Mouse (Mus musculus): ENCODE data around the gene Dclk1. TPM values are rescaled to one million over a fixed set of nuclear protein-coding genes. Genes with fewer than 3 reads are reported as not detected.

Gene Dclk1
- total RNA-seq, 2 experiments from 2014 or later = 785 to 850 TPM

GRCm38 (mm10) chr3:55535591-55536200 lies 293.5 kb downstream of the Dclk1 start:
- DNase-seq (ENCODE audit: low spot score in 2 of 2) = no peak

- no peak for DNase-seq (ENCODE audit: low spot score in 2 of 2)
Measured at GRCm38 (mm10) chr3:55536901-55537300, 294.7 kb downstream of the Dclk1 start.

GRCm38 (mm10) chr3:55537714-55538113 lies 295.6 kb downstream of the Dclk1 start:
- DNase-seq (ENCODE audit: low spot score in 2 of 2) = no peak

DNA sequence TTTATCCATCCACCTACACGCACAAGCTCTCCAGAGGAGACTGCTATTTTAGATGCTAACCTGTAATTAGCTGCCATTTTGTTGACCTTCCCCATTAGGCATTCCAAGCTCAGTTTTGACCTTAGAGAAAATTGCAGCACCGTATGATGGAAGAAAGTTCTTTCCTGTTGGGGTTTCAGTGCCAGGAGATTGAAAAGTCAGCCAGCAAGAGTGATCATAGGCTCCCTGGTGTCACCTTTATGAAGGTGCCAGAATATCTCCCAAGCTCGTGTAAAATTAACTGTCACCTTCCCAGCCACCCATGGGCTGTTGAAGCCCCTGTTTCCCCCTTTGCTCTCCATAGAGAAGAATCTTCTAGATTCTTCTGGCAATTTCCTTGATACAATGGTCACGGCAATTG lies 297.2 kb downstream of the Dclk1 start:
- no peak for DNase-seq (ENCODE audit: low spot score in 2 of 2)

- DNase-seq (ENCODE audit: low spot score in 2 of 2) = no peak
Measured at GRCm38 (mm10) chr3:55539811-55540293, 297.7 kb downstream of the Dclk1 start.

DNA sequence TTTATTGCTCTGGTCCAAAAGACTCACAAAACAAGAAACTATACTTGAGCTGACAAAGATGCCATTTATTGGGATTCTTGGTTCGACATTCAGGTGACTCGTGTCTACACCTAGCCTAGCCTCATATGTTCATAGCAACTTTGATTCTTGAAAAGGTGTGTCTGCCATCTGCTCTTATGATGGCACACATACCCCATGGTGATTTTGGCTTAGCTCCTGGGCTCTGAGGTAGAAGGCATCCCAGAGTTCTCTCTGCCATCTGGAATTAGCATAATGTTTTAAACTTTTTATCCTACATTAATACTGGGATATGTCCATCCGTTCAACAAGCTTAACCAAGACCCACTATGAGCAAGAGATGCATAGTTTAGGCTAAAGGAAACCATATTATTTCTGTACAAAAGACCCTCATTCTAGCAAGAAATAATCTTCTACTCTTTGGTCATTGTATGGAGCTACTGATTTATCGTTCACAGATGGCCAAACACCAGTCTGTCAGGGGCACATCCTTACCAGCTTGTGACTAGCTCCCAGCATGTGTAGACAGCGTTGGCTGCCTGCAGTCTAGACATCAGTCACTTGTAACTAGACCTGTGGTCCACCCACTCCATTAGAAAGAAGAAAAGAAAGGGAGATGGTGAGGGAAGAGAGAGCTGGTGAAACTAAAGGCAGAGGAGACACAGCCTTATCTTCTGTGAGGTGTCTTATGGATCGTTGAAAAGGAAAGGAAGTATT lies 298.4 kb downstream of the Dclk1 start:
- no peak for DNase-seq (ENCODE audit: low spot score in 2 of 2)

- no peak for DNase-seq (ENCODE audit: low spot score in 2 of 2)
Measured at GRCm38 (mm10) chr3:55541799-55542198, 299.6 kb downstream of the Dclk1 start.

- DNase-seq (ENCODE audit: low spot score in 2 of 2) = peak; percentile 61 to 77
Measured at GRCm38 (mm10) chr3:55542310-55542709, 300.1 kb downstream of the Dclk1 start.

DNA sequence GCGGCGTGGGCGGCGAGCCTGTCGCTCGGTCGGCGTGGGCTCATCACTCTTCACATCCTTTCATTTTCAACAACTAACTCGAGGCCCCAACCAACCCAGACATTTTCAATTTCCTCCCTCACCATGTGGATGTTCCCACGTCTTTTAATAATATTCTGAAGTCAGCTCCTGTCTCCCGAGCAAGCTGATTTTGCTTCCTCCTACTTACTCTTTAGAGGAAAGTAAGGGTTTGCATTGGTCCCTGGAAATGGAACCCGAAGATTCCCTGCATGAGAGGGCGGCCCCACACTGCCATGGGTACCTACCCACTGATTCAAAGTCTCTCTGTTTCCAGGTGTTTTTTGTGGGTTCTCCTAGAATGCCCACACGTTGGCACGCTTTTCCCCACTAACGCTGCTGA lies 300.8 kb downstream of the Dclk1 start:
- DNase-seq (ENCODE audit: low spot score in 2 of 2) = no peak

GRCm38 (mm10) chr3:55543929-55544684 lies 301.9 kb downstream of the Dclk1 start:
- DNase-seq (ENCODE audit: low spot score in 2 of 2) = no peak

GRCm38 (mm10) chr3:55545296-55545695 lies 303.1 kb downstream of the Dclk1 start:
- no peak for DNase-seq (ENCODE audit: low spot score in 2 of 2)

DNA sequence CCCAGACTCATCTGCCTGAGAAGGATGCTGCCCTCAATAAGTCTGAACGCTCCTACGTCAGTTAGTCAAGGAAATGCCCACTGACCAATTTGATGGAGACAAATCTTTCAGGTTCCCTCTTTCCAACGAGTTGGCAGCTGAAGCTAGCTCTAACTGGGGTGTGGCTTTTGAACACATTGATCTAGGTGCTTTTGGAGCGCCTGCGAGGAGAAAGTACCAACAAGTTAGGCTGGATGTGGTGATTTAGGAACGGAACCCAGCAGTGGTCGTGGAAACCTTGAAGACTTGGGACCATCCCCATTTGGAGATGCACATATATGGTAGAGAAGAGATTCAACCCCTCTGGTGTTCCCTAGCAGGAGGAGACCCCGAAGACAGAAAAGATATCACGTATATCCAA lies 303.8 kb downstream of the Dclk1 start:
- DNase-seq (ENCODE audit: low spot score in 2 of 2) = no peak

GRCm38 (mm10) chr3:55547106-55547505 lies 304.9 kb downstream of the Dclk1 start:
- DNase-seq (ENCODE audit: low spot score in 2 of 2) = no peak

DNA sequence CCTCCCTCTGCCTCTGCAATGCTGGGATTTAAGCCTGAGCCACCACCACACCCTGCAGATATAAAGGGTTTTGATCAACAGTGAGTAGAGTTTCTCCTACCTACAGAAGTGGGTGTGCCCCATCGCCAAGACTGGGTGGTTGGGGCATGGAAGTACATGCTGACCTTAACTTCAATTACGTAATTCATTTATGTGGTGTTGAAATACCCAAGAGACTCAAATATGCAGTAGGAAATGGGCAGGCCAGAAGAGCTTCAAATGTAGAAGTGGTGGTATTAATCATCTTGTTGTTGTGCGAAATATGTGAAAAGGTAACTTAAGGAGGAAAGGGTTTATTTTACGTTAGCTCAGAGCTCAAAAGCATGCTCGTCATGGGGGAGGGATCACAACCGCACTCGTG lies 307.2 kb downstream of the Dclk1 start:
- DNase-seq (ENCODE audit: low spot score in 2 of 2) = no peak

DNA sequence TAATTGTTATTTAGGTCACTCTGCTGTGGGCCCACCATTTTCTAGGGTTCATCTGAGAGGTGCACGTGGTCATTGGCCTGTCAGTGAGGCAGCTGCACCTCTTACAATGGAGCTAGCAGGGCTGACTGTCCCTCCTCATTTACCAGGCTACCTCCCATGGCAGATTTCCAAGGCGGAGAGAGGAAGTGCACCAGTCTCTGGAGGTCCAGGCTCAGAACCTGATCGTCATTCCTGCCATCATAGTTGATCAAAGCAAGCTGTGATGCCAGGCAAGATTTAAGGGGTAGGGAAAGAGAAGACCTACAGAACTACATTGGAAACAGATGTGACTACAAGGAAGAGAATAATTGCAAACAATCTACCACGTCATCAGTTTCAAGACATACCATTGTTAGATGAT lies 308.8 kb downstream of the Dclk1 start:
- no peak for DNase-seq (ENCODE audit: low spot score in 2 of 2)

- no peak for DNase-seq (ENCODE audit: low spot score in 2 of 2)
Measured at GRCm38 (mm10) chr3:55551912-55552311, 309.7 kb downstream of the Dclk1 start.

- DNase-seq (ENCODE audit: low spot score in 2 of 2) = no peak
Measured at GRCm38 (mm10) chr3:55553031-55553430, 310.9 kb downstream of the Dclk1 start.

GRCm38 (mm10) chr3:55555848-55556247 lies 313.7 kb downstream of the Dclk1 start:
- DNase-seq (ENCODE audit: low spot score in 2 of 2) = no peak

GRCm38 (mm10) chr3:55558570-55558969 lies 316.4 kb downstream of the Dclk1 start:
- no peak for DNase-seq (ENCODE audit: low spot score in 2 of 2)

GRCm38 (mm10) chr3:55567476-55567875 lies 325.3 kb downstream of the Dclk1 start:
- no peak for DNase-seq (ENCODE audit: low spot score in 2 of 2)

GRCm38 (mm10) chr3:55569539-55569938 lies 327.4 kb downstream of the Dclk1 start:
- no peak for DNase-seq (ENCODE audit: low spot score in 2 of 2)

GRCm38 (mm10) chr3:55571034-55571433 lies 328.9 kb downstream of the Dclk1 start:
- DNase-seq (ENCODE audit: low spot score in 2 of 2) = no peak
